Mouse (Mus musculus): ENCODE data around the gene Mup7.
"Not testable (repeated sequence)": the region's sequence is repeated elsewhere in the genome, so short reads cannot be mapped to it uniquely, and the experiment has no call there.

Mup7 gene

GRCm38 (mm10) chr4:60070375-60070774 is at the start of gene Mup7:
TSS of gene Mup7 (minus strand) at chr4:60070475.
- DNase-seq (ENCODE audit: low spot score) = not testable (repeated sequence)

- DNase-seq (ENCODE audit: low spot score) = not testable (repeated sequence)
Measured at GRCm38 (mm10) chr4:60079865-60080264, 9.6 kb upstream of the Mup7 start.

GRCm38 (mm10) chr4:60029334-60030111 is 40.8 kb downstream of the Mup7 start:
- DNase-seq (ENCODE audit: low spot score) = not testable (repeated sequence)

GRCm38 (mm10) chr4:60020141-60020540 is 50.1 kb downstream of the Mup7 start:
- DNase-seq (ENCODE audit: low spot score) = not testable (repeated sequence)

Data from c-Kit-positive CD71-positive TER-119-positive erythroid progenitor cells, embryonic 14.5 days (primary cell).